Comparison of ENCODE assay signal across 22 mouse cellular contexts in genomic region chr6:119558855-119559254, GRCm38 (mm10). TPM values are rescaled to one million over a fixed set of nuclear protein-coding genes. Genes with fewer than 3 reads are reported as not detected.
"Had no signal": no experiment of that assay in that cellular context is flagged by ENCODE, and none has a peak within 500 bp of the region (broad histone marks: within the 10 kb centered on the region; RNA-seq: fewer than 3 reads in every experiment).

No protein-coding gene starts in this region.

- H3K4me3 ChIP-seq: layer of hippocampus, adult 2 months; limb, embryonic 10.5 days; limb, embryonic 13.5 days; liver, embryonic 12.5 days; liver, embryonic 15.5 days; lung, embryonic 15.5 days; midbrain, embryonic 12.5 days; midbrain, embryonic 15.5 days; neural tube, embryonic 12.5 days; neural tube, embryonic 15.5 days had no signal

- ATAC-seq: liver, embryonic 12.5 days; midbrain, embryonic 15.5 days had no signal

- H3K4me1 ChIP-seq: liver, embryonic 15.5 days; midbrain, embryonic 12.5 days; midbrain, embryonic 15.5 days; neural tube, embryonic 12.5 days; neural tube, embryonic 15.5 days had no signal

- H3K9ac ChIP-seq: limb, embryonic 13.5 days; liver, embryonic 12.5 days; liver, embryonic 15.5 days; lung, embryonic 15.5 days; midbrain, embryonic 12.5 days; midbrain, embryonic 15.5 days; neural tube, embryonic 12.5 days; neural tube, embryonic 15.5 days had no signal

- H3K36me3 ChIP-seq: limb, embryonic 10.5 days; limb, embryonic 13.5 days; liver, embryonic 12.5 days; liver, embryonic 15.5 days; lung, embryonic 15.5 days; midbrain, embryonic 12.5 days; midbrain, embryonic 15.5 days; neural tube, embryonic 12.5 days; neural tube, embryonic 15.5 days had no signal

- H3K27ac ChIP-seq: kidney, postnatal 0 days; layer of hippocampus, adult 2 months; limb, embryonic 10.5 days; limb, embryonic 13.5 days; liver, embryonic 12.5 days; liver, embryonic 15.5 days; lung, embryonic 15.5 days; macrophage; midbrain, embryonic 12.5 days; midbrain, embryonic 15.5 days; neural tube, embryonic 12.5 days; neural tube, embryonic 15.5 days had no signal

- H3K9me3 ChIP-seq: limb, embryonic 10.5 days; limb, embryonic 13.5 days; liver, embryonic 12.5 days; liver, embryonic 15.5 days; lung, embryonic 15.5 days; midbrain, embryonic 12.5 days; midbrain, embryonic 15.5 days; neural tube, embryonic 12.5 days; neural tube, embryonic 15.5 days had no signal

- H3K27me3 ChIP-seq: limb, embryonic 13.5 days; liver, embryonic 15.5 days; lung, embryonic 15.5 days; midbrain, embryonic 12.5 days; midbrain, embryonic 15.5 days; neural tube, embryonic 12.5 days; neural tube, embryonic 15.5 days had no signal

- H3K4me2 ChIP-seq: limb, embryonic 13.5 days; liver, embryonic 12.5 days; liver, embryonic 15.5 days; lung, embryonic 15.5 days; midbrain, embryonic 12.5 days; midbrain, embryonic 15.5 days; neural tube, embryonic 12.5 days; neural tube, embryonic 15.5 days had no signal

- DNase-seq: kidney, adult 2 months; kidney, postnatal 25 days; layer of hippocampus, adult 9-11 months; liver; right cerebral cortex, adult 18-20 months; right cerebral cortex, postnatal 14 days; thymus, adult 2 months; thymus, postnatal 14 days; thymus, postnatal 4 days had no signal

RNA-seq across cellular contexts. Expression of gene Wnt5b, which starts 14.7 kb away (rescaled TPM):
- total RNA-seq: megakaryocyte, adult 5-6 weeks had no signal
- polyA plus RNA-seq: macrophage had no signal
